Mouse (Mus musculus) embryonic facial prominence, embryonic 14.5 days (tissue): ENCODE measurements around the gene Gm5148. TPM values are rescaled to one million over a fixed set of nuclear protein-coding genes. Genes with fewer than 3 reads are reported as not detected.

Experiments
- ATAC-seq: fragments of 200-750 bp; cut with Nextera tagmentation; 2 replicates; pipeline ENCODE4 v1.8.0; 2017; ENCODE audit warnings: low read depth, moderate number of reproducible peaks, moderate TSS enrichment
- DNase-seq: peaks from one replicate; pipeline ENCODE4 v3.0.0-alpha.2; 2015; ENCODE audit warnings: low spot score
- H3K27ac ChIP-seq: fragments of 300-500 bp; sonication (generic); replicated peaks from 2 replicates; pipeline ENCODE4 v1.5.1; 2014; ENCODE audit warnings: low read depth, mild to moderate bottlenecking, low read length, moderate library complexity
- H3K27me3 ChIP-seq: fragments of 300-500 bp; sonication (generic); replicated peaks from 2 replicates; pipeline ENCODE4 v1.6.1; 2014; ENCODE audit warnings: low read length; ENCODE audit not compliant: control insufficient read depth, insufficient read depth
- H3K36me3 ChIP-seq: fragments of 300-500 bp; sonication (generic); 2 replicates; pipeline ENCODE4 v1.6.1; 2014; ENCODE audit warnings: low read length, mixed read lengths; ENCODE audit not compliant: control insufficient read depth, insufficient read depth
- H3K4me1 ChIP-seq: fragments of 300-500 bp; sonication (generic); 2 replicates; pipeline ENCODE4 v1.6.1; 2014; ENCODE audit warnings: antibody characterized with exemption, low read length; ENCODE audit not compliant: control insufficient read depth, insufficient read depth
- H3K4me2 ChIP-seq: fragments of 300-500 bp; sonication (generic); 2 replicates; pipeline ENCODE4 v1.6.1; 2014; ENCODE audit warnings: low read depth, mild to moderate bottlenecking, low read length, moderate library complexity, mixed read lengths
- H3K4me3 ChIP-seq: fragments of 300-500 bp; sonication (generic); 2 replicates; pipeline ENCODE4 v1.5.1; 2014; ENCODE audit warnings: low read depth, mild to moderate bottlenecking, low read length
- H3K9ac ChIP-seq: fragments of 300-500 bp; sonication (generic); 2 replicates; pipeline ENCODE4 v1.6.1; 2014; ENCODE audit warnings: low read depth, mild to moderate bottlenecking, low read length, moderate library complexity, mixed read lengths
- H3K9me3 ChIP-seq: fragments of 300-500 bp; sonication (generic); 2 replicates; pipeline ENCODE4 v1.6.1; 2016; ENCODE audit warnings: low read length; ENCODE audit not compliant: control insufficient read depth
- WGBS: fragments of 180-500 bp; shearing (Covaris S2); extraction: QIAGEN DNeasy Blood & Tissue Kit; methylation state at CpG from one replicate; pipeline ENCODE4 v1.1.7; 2014; 5-methylcytosine and 5-hydroxymethylcytosine counted together
- polyA plus RNA-seq: library from polyadenylated mRNA; unstranded; fragments of >200 nt; fragmentation: Nextera tagmentation; extraction: Ambion mirVana; gene quantifications from 2 replicates; pipeline ENCODE4 v1.2.1, GENCODE M21; 2014

The Gm5148 gene
- 5.6 and 5.8 TPM in 2 replicates for polyA plus RNA-seq

GRCm38 (mm10) chr3:37724171-37724804 lies at the start of gene Gm5148:
Gm5148 (minus strand) TSS chr3:37724490.
- H3K9ac ChIP-seq: peak within 1 kb of the TSS; percentile 55
- peak; percentile 92 for ATAC-seq
- H3K4me1 ChIP-seq: peaks cover 27% of the 10 kb centered on the region
- peak within 1 kb of the TSS; percentile 35 for H3K4me3 ChIP-seq
- H3K4me2 ChIP-seq: peak within 1 kb of the TSS; percentile 63
- no peaks in the 10 kb centered on the region for H3K9me3 ChIP-seq
- H3K36me3 ChIP-seq: no peaks in the 10 kb centered on the region
- H3K27ac ChIP-seq: peak within 1 kb of the TSS; percentile 83
- WGBS: 6% methylated on average over 21 of the region's 24 CpGs
- peaks cover 2% of the 10 kb centered on the region; the same call in 1 of the 2 replicates for H3K27me3 ChIP-seq
- DNase-seq: peak; percentile 94

DNA sequence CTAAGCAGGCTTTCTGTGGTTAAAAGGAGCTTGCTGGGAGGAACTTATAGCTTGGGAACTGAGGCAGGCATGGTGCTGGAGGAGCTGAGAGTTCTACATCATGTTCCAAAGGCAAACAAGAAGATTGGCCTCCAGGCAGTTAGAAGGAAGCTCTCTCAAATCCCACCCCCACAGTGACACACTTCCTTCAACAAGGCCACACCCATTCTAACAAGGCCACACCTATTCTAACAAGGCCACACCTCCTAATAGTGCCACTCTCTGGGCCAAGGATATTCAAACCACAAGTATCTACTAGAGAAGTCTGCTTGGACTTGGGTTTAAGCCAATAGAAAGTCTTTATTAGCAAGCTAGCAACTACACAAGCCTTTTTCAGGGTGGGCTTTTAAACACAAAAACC lies 46.7 kb upstream of the Gm5148 start:
- ATAC-seq (no peak), DNase-seq (no peak)
- Histone ChIP-seq H3K4me1 (peaks cover 20% of the 10 kb centered on the region), H3K4me3 (no peak overlapping the region), H3K36me3 (no peaks in the 10 kb centered on the region), H3K9ac (no peak overlapping the region), H3K9me3 (no peaks in the 10 kb centered on the region), H3K4me2 (no peak overlapping the region), H3K27me3 (no peaks in the 10 kb centered on the region), H3K27ac (no peak overlapping the region)

GRCm38 (mm10) chr3:37769268-37769756 lies 45.0 kb upstream of the Gm5148 start:
- peak overlapping the region; percentile 10; the same call in 1 of the 2 replicates for H3K4me2 ChIP-seq
- peak; percentile 91 for DNase-seq
- peaks cover 20% of the 10 kb centered on the region for H3K4me1 ChIP-seq
- no peaks in the 10 kb centered on the region for H3K36me3 ChIP-seq
- H3K9ac ChIP-seq: no peak overlapping the region; the same call in 1 of the 2 replicates
- peak; percentile 92 for ATAC-seq
- no peaks in the 10 kb centered on the region for H3K9me3 ChIP-seq
- no peaks in the 10 kb centered on the region for H3K27me3 ChIP-seq
- 13% methylated on average over 5 of the region's 5 CpGs for WGBS
- peak overlapping the region; percentile 72 for H3K27ac ChIP-seq
- H3K4me3 ChIP-seq: no peak overlapping the region

- Histone ChIP-seq H3K36me3 (no peaks in the 10 kb centered on the region), H3K9me3 (no peaks in the 10 kb centered on the region), H3K9ac (no peak overlapping the region), H3K27ac (0 out of 2 replicates have a peak overlapping the region, but pooled peaks have one; percentile 31), H3K4me2 (no peak overlapping the region), H3K27me3 (no peaks in the 10 kb centered on the region), H3K4me1 (peaks cover 20% of the 10 kb centered on the region), H3K4me3 (no peak overlapping the region)
- no peak for ATAC-seq
- WGBS: 46% methylated on average over 12 of the region's 12 CpGs
- DNase-seq: no peak
These were observed 43.1 kb upstream of the Gm5148 start for GRCm38 (mm10) chr3:37767147-37768015.

DNA sequence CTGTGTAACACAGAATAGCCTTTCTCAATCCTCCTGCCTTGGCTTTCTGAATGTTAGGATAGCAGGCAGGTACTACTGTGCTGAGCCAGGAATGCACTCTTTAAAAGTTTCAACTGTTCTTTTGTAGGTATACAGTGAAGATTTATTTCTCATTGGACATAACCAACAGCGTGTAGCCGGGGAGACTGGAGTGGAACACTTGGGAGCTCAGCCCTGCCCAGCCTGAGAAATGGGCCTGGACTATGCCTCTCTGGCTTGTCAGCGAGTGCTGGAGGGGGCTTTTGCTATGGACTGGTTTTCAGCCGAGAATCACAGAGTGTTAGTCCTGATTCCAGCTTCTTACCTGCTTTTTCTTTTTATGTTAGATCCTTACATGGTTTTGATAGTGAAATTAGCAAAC lies 42.3 kb upstream of the Gm5148 start:
- Histone ChIP-seq H3K9ac (no peak overlapping the region), H3K27ac (0 out of 2 replicates have a peak overlapping the region, but pooled peaks have one; percentile 31), H3K9me3 (no peaks in the 10 kb centered on the region), H3K27me3 (no peaks in the 10 kb centered on the region), H3K36me3 (no peaks in the 10 kb centered on the region), H3K4me1 (peaks cover 20% of the 10 kb centered on the region), H3K4me2 (no peak overlapping the region), H3K4me3 (no peak overlapping the region)
- no peak for DNase-seq
- no peak for ATAC-seq
- 53% methylated on average over 4 of the region's 4 CpGs for WGBS

DNA sequence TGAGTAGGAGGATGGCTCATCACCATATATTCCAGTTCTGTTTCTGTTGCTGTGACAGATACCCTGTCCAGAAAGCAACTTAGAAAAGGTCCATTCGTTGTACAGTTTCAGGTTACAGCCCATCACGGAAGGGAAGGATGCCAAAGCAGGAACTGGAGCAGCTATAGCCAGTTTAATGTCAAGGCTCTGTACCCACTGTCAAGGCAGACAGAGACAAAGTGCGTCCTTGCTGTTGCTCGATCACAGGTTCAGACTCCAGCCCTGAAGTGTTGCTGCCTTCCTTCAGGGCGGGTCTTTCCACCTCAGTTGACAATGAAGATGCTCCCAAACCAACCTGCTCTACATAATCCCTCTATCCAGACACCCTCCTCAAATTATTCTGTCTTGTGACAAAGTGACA lies 41.7 kb upstream of the Gm5148 start:
- no peaks in the 10 kb centered on the region for H3K9me3 ChIP-seq
- ATAC-seq: no peak
- no peak overlapping the region for H3K4me3 ChIP-seq
- peaks cover 20% of the 10 kb centered on the region for H3K4me1 ChIP-seq
- no peak overlapping the region for H3K4me2 ChIP-seq
- no peak overlapping the region for H3K9ac ChIP-seq
- no peaks in the 10 kb centered on the region for H3K36me3 ChIP-seq
- no peaks in the 10 kb centered on the region for H3K27me3 ChIP-seq
- no peak for DNase-seq
- no peak overlapping the region for H3K27ac ChIP-seq
- 63% methylated on average over 5 of the region's 5 CpGs for WGBS

DNA sequence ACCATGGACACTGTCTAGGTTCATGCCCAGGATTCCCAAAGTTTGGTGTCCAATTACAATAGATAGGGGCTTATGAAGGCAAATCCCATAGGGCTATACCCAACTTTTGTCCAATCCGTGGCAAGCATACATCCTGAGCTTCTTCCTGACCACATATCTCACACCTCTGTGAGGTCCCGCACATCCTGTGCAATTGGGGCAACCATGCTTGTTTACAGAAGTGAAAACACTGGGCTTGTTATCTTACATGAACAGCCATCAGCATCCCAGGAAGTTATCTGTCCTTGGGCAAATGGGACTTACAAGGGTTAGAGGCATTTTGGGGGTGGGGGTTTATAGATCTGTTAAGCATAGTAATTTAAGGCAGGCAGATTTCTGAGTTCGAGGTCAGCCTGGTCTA lies 41.0 kb upstream of the Gm5148 start:
- H3K4me2 ChIP-seq: no peak overlapping the region
- H3K4me1 ChIP-seq: peaks cover 20% of the 10 kb centered on the region
- no peaks in the 10 kb centered on the region for H3K36me3 ChIP-seq
- H3K4me3 ChIP-seq: no peak overlapping the region
- no peak for ATAC-seq
- DNase-seq: no peak
- H3K9ac ChIP-seq: no peak overlapping the region
- H3K27ac ChIP-seq: no peak overlapping the region
- H3K9me3 ChIP-seq: no peaks in the 10 kb centered on the region
- WGBS: 84% methylated on average over 3 of the region's 3 CpGs
- H3K27me3 ChIP-seq: no peaks in the 10 kb centered on the region

DNA sequence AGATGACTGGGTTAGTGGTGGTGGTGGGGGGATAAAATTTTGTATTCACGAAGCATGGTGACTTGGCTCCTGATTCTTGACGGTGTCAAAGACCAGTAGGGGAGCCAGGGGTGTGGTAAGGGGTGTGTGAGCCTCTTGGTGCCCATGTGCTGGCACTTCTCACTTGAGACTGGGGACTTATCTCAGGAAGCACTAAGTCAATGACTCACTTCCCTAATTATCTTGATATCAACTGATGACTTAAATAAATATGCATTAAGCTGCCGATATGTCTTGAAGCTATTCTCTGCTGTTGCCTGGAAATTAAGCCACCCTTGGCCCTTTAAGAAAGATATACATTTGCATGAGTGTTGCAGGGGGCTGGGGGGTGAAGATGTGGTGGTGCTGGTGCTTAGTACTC lies 38.0 kb upstream of the Gm5148 start:
- H3K4me2 ChIP-seq: no peak overlapping the region
- ATAC-seq (no peak), DNase-seq (no peak)
- peaks cover 7% of the 10 kb centered on the region for H3K4me1 ChIP-seq
- H3K36me3 ChIP-seq: no peaks in the 10 kb centered on the region
- no peak overlapping the region for H3K27ac ChIP-seq
- no peak overlapping the region for H3K9ac ChIP-seq
- H3K27me3 ChIP-seq: no peaks in the 10 kb centered on the region
- H3K9me3 ChIP-seq: no peaks in the 10 kb centered on the region
- no peak overlapping the region for H3K4me3 ChIP-seq
- WGBS: 79% methylated on average over 3 of the region's 3 CpGs
